Mouse (Mus musculus) kidney, adult 2 months (tissue): ENCODE data around the gene Ybx3.

Experiments used
- CTCF ChIP-seq: fragments of 200-500 bp; conservative IDR thresholded peaks from 2 replicates; pipeline ENCODE4 v1.5.1; 2011; ENCODE audit warnings: low read depth, mild to moderate bottlenecking, control low read depth, low read length, moderate library complexity, mixed read lengths; ENCODE audit not compliant: insufficient read depth, insufficient read length
- POLR2A ChIP-seq: fragments of 200-500 bp; IDR thresholded peaks from one replicate; pipeline ENCODE4 v1.6.1; 2011; ENCODE audit warnings: low read depth, low read length, control low read depth

- TF ChIP-seq POLR2A (no peak), CTCF (peak; percentile 78)
These were observed 33.3 kb upstream of the Ybx3 start for GRCm38 (mm10) chr6:131421572-131421971.
